Mouse (Mus musculus): Measurements from ENCODE around the gene C330007P06Rik. TPM values are rescaled to one million over a fixed set of nuclear protein-coding genes. Genes with fewer than 3 reads are reported as not detected.
"Not testable (repeated sequence)": the region's sequence is repeated elsewhere in the genome, so short reads cannot be mapped to it uniquely, and the experiment has no call there.

C330007P06Rik gene
- 22.9 and 24.6 TPM in 2 replicates for polyA plus RNA-seq (2015; fragmentation: Nextera tagmentation; extraction: Ambion mirVana)

DNA sequence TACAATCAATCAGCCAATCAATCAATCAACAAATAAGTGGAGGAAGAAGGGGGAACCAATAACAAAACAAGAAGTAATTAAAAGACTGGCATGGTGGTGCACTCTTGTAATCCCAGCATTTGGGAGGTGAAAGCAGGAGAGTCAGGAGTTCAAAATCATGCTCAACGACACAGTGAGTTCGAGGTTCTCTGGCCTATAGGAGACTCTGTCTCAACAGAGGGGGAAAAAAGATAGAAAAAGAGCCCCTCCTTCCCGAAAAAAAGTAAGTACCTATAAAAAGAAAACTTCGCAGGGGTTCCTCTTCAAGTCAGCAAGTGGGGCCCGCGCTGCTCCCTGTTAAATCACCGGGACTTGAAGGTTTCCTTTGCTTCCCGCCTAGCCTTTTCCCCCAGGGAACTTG lies at the start of gene C330007P06Rik, which contains the start of gene Ube2a:
C330007P06Rik (minus strand) TSS at position 347 of the 400 bp plus-strand sequence.
Ube2a (plus strand) TSS at position 136 of the 400 bp plus-strand sequence.
- WGBS, result 17% methylated on average over 8 of the region's 8 CpGs
- peaks cover 2% of the 10 kb centered on the region; the same call in 1 of the 2 replicates for H3K9me3 ChIP-seq (ENCODE audit: control insufficient read depth, low read length)
- peaks cover 3% of the 10 kb centered on the region; the same call in 1 of the 2 replicates for H3K4me1 ChIP-seq (ENCODE audit: control insufficient read depth, insufficient read depth, low read depth, low read length)
- no peaks in the 10 kb centered on the region for H3K27me3 ChIP-seq (replicated peaks; ENCODE audit: control insufficient read depth, insufficient read depth, low read length)
- no peaks in the 10 kb centered on the region for H3K36me3 ChIP-seq (ENCODE audit: control insufficient read depth, insufficient read depth, low read length)
- peak; percentile 31; the same call in 1 of the 2 replicates for ATAC-seq
- peak within 1 kb of the TSS; percentile 64 for H3K4me2 ChIP-seq (ENCODE audit: low read length)
- H3K4me3 ChIP-seq (ENCODE audit: low read length), result peak within 1 kb of the TSS; percentile 73
- H3K9ac ChIP-seq (ENCODE audit: low read depth, low read length), result peak within 1 kb of the TSS; percentile 79
- H3K27ac ChIP-seq (ENCODE audit: low read depth, low read length), result peak within 1 kb of the TSS; percentile 72

DNA sequence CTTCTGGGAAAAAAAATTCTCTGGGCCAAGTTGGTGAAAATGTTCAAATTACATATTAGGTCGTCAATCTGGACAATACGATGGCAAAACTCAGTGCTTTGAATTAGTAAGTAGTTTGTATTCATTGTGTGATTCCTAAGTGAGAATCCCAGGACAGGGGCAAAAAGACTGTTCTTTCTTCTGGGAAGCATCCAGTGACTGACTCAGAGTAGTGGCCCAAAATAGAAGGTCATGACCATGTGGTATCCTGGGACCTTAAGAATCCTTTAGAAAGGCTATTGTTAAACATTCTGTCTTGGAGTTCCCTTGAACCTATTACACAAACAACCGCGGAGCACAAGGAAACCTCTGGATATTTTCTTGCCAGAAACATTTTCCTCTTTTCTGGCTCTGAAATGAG lies 47.4 kb upstream of the C330007P06Rik start:
- 86% methylated on average over 4 of the region's 4 CpGs for WGBS
- Histone ChIP-seq H3K9ac (ENCODE audit: low read depth, low read length) (no peak overlapping the region), H3K9me3 (ENCODE audit: control insufficient read depth, low read length) (no peaks in the 10 kb centered on the region), H3K27ac (ENCODE audit: low read depth, low read length) (no peak overlapping the region), H3K4me3 (ENCODE audit: low read length) (no peak overlapping the region), H3K4me1 (ENCODE audit: control insufficient read depth, insufficient read depth, low read depth, low read length) (no peaks in the 10 kb centered on the region), H3K4me2 (ENCODE audit: low read length) (no peak overlapping the region), H3K36me3 (ENCODE audit: control insufficient read depth, insufficient read depth, low read length) (no peaks in the 10 kb centered on the region), H3K27me3 (replicated peaks; ENCODE audit: control insufficient read depth, insufficient read depth, low read length) (no peaks in the 10 kb centered on the region)
- ATAC-seq, result no peak

DNA sequence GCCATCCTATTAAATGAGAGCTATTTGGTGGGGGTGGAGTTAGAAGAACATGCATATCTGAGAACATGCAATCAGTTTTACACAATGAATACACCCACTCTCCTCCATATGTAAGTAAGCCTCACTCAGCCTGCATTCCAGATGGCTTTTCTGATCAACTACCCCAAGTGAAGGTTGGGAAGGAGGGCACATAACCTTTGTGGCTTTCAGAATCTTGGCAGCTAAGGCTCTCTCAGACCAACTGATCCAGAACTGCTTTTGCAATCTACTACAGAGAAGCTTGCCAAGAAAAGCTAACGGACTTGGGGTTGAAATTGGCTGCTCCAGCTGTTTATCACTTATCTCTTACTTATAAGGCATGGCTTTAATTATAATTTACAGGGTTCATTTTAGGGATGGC lies 43.8 kb upstream of the C330007P06Rik start:
- Histone ChIP-seq H3K9ac (ENCODE audit: low read depth, low read length) (no peak overlapping the region), H3K27me3 (replicated peaks; ENCODE audit: control insufficient read depth, insufficient read depth, low read length) (no peaks in the 10 kb centered on the region), H3K27ac (ENCODE audit: low read depth, low read length) (no peak overlapping the region), H3K4me1 (ENCODE audit: control insufficient read depth, insufficient read depth, low read depth, low read length) (no peaks in the 10 kb centered on the region), H3K9me3 (ENCODE audit: control insufficient read depth, low read length) (no peaks in the 10 kb centered on the region), H3K4me2 (ENCODE audit: low read length) (no peak overlapping the region), H3K4me3 (ENCODE audit: low read length) (no peak overlapping the region), H3K36me3 (ENCODE audit: control insufficient read depth, insufficient read depth, low read length) (no peaks in the 10 kb centered on the region)
- no peak for ATAC-seq
- WGBS, result 91% methylated on average over 1 of the region's 1 CpGs

DNA sequence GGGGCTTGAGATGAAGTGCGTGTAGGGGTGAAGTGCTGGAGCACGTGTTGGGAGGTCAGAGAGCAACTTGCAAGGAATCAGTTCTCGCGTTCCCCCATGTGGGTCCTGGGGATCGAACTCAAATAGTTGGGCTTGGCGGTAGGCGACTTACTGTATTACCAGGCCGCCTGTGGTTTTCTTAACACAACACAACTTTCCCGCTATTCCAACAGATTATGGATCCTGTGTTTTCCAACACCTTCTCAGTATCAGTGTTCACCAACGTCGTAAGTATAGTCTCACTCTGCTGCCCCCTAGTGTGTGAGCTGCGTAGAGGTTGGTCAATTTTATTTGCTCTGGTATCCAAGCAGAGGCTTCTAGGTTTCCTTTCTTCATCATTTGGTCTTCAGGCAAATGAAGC lies 37.4 kb upstream of the C330007P06Rik start:
- Histone ChIP-seq H3K9ac (ENCODE audit: low read depth, low read length) (no peak overlapping the region), H3K4me2 (ENCODE audit: low read length) (no peak overlapping the region), H3K4me1 (ENCODE audit: control insufficient read depth, insufficient read depth, low read depth, low read length) (no peaks in the 10 kb centered on the region), H3K36me3 (ENCODE audit: control insufficient read depth, insufficient read depth, low read length) (no peaks in the 10 kb centered on the region), H3K9me3 (ENCODE audit: control insufficient read depth, low read length) (no peaks in the 10 kb centered on the region), H3K4me3 (ENCODE audit: low read length) (no peak overlapping the region), H3K27ac (ENCODE audit: low read depth, low read length) (no peak overlapping the region), H3K27me3 (replicated peaks; ENCODE audit: control insufficient read depth, insufficient read depth, low read length) (no peaks in the 10 kb centered on the region)
- 44% methylated on average over 12 of the region's 12 CpGs for WGBS
- no peak for ATAC-seq

DNA sequence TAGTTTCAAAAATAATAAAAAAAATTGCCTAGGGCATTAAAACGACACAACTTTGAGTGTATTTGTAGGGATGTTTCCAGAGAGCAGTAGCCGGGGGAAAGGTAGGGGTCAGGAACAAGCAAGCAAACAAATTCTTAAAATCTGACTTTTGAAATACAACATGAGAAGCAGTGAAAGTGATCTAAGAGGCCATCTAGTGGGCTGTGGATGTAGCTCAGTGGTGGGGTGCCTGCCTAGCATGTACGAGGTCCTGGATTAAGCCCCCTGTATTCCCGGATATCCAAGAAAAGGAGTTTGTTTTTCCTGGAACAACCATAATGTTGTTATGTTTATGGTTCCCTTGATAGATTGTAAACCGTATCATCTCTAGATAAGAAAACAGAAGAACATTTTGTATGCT lies 32.6 kb upstream of the C330007P06Rik start:
- Histone ChIP-seq H3K4me3 (ENCODE audit: low read length) (no peak overlapping the region), H3K27me3 (replicated peaks; ENCODE audit: control insufficient read depth, insufficient read depth, low read length) (no peaks in the 10 kb centered on the region), H3K36me3 (ENCODE audit: control insufficient read depth, insufficient read depth, low read length) (no peaks in the 10 kb centered on the region), H3K9me3 (ENCODE audit: control insufficient read depth, low read length) (no peaks in the 10 kb centered on the region), H3K27ac (ENCODE audit: low read depth, low read length) (no peak overlapping the region), H3K4me2 (ENCODE audit: low read length) (no peak overlapping the region), H3K4me1 (ENCODE audit: control insufficient read depth, insufficient read depth, low read depth, low read length) (no peaks in the 10 kb centered on the region), H3K9ac (ENCODE audit: low read depth, low read length) (no peak overlapping the region)
- 35% methylated on average over 5 of the region's 5 CpGs for WGBS
- no peak for ATAC-seq

- Histone ChIP-seq H3K36me3 (ENCODE audit: control insufficient read depth, insufficient read depth, low read length) (no peaks in the 10 kb centered on the region), H3K4me1 (ENCODE audit: control insufficient read depth, insufficient read depth, low read depth, low read length) (no peaks in the 10 kb centered on the region; the same call in 1 of the 2 replicates), H3K27me3 (replicated peaks; ENCODE audit: control insufficient read depth, insufficient read depth, low read length) (no peaks in the 10 kb centered on the region), H3K9me3 (ENCODE audit: control insufficient read depth, low read length) (no peaks in the 10 kb centered on the region), H3K4me2 (ENCODE audit: low read length) (peak overlapping the region; percentile 54), H3K9ac (ENCODE audit: low read depth, low read length) (peak overlapping the region; percentile 70), H3K27ac (ENCODE audit: low read depth, low read length) (peak overlapping the region; percentile 81), H3K4me3 (ENCODE audit: low read length) (peak overlapping the region; percentile 57)
- WGBS, result 22% methylated on average over 31 of the region's 32 CpGs
- peak; percentile 94 for ATAC-seq
These were observed 29.3 kb upstream of the C330007P06Rik start for GRCm38 (mm10) chrX:36903115-36903768.

GRCm38 (mm10) chrX:36902321-36903114 lies 28.6 kb upstream of the C330007P06Rik start, which contains the start of gene Nkrf:
Gene Nkrf (minus strand): TSS chrX:36902899.
- Histone ChIP-seq H3K9me3 (ENCODE audit: control insufficient read depth, low read length) (no peaks in the 10 kb centered on the region), H3K4me1 (ENCODE audit: control insufficient read depth, insufficient read depth, low read depth, low read length) (no peaks in the 10 kb centered on the region; the same call in 1 of the 2 replicates), H3K27me3 (replicated peaks; ENCODE audit: control insufficient read depth, insufficient read depth, low read length) (no peaks in the 10 kb centered on the region), H3K9ac (ENCODE audit: low read depth, low read length) (peak within 1 kb of the TSS; percentile 70), H3K27ac (ENCODE audit: low read depth, low read length) (peak within 1 kb of the TSS; percentile 81), H3K36me3 (ENCODE audit: control insufficient read depth, insufficient read depth, low read length) (no peaks in the 10 kb centered on the region), H3K4me2 (ENCODE audit: low read length) (peak within 1 kb of the TSS; percentile 54), H3K4me3 (ENCODE audit: low read length) (peak within 1 kb of the TSS; percentile 57)
- peak; percentile 80 for ATAC-seq
- 20% methylated on average over 36 of the region's 47 CpGs for WGBS

- WGBS, result 24% methylated on average over 3 of the region's 3 CpGs
- peak overlapping the region; percentile 54 for H3K4me2 ChIP-seq (ENCODE audit: low read length)
- peak overlapping the region; percentile 81 for H3K27ac ChIP-seq (ENCODE audit: low read depth, low read length)
- no peaks in the 10 kb centered on the region; the same call in 1 of the 2 replicates for H3K4me1 ChIP-seq (ENCODE audit: control insufficient read depth, insufficient read depth, low read depth, low read length)
- no peaks in the 10 kb centered on the region for H3K36me3 ChIP-seq (ENCODE audit: control insufficient read depth, insufficient read depth, low read length)
- ATAC-seq, result no peak
- peak overlapping the region; percentile 70 for H3K9ac ChIP-seq (ENCODE audit: low read depth, low read length)
- no peaks in the 10 kb centered on the region for H3K9me3 ChIP-seq (ENCODE audit: control insufficient read depth, low read length)
- H3K4me3 ChIP-seq (ENCODE audit: low read length), result peak overlapping the region; percentile 57
- H3K27me3 ChIP-seq (replicated peaks; ENCODE audit: control insufficient read depth, insufficient read depth, low read length), result no peaks in the 10 kb centered on the region
These were observed 27.7 kb upstream of the C330007P06Rik start for GRCm38 (mm10) chrX:36901655-36902054.

GRCm38 (mm10) chrX:36898931-36899330 lies 25.0 kb upstream of the C330007P06Rik start:
- not testable (repeated sequence) for H3K4me2 ChIP-seq (ENCODE audit: low read length); H3K36me3 ChIP-seq (ENCODE audit: control insufficient read depth, insufficient read depth, low read length); H3K9me3 ChIP-seq (ENCODE audit: control insufficient read depth, low read length); H3K9ac ChIP-seq (ENCODE audit: low read depth, low read length); H3K27me3 ChIP-seq (replicated peaks; ENCODE audit: control insufficient read depth, insufficient read depth, low read length); H3K4me1 ChIP-seq (ENCODE audit: control insufficient read depth, insufficient read depth, low read depth, low read length); ATAC-seq; H3K4me3 ChIP-seq (ENCODE audit: low read length); H3K27ac ChIP-seq (ENCODE audit: low read depth, low read length)
- WGBS, result 36% methylated on average over 1 of the region's 1 CpGs

Data from hindbrain, embryonic 16.5 days (tissue).